Mouse (Mus musculus): ENCODE data around the gene Mlh1. TPM values are rescaled to one million over a fixed set of nuclear protein-coding genes. Genes with fewer than 3 reads are reported as not detected.
A peak's percentile ranks its signal among the peaks of the same experiment; 100 is the strongest.

The Mlh1 gene
- polyA plus RNA-seq, 1 experiment from 2014 or later, result 30.4 TPM

DNA sequence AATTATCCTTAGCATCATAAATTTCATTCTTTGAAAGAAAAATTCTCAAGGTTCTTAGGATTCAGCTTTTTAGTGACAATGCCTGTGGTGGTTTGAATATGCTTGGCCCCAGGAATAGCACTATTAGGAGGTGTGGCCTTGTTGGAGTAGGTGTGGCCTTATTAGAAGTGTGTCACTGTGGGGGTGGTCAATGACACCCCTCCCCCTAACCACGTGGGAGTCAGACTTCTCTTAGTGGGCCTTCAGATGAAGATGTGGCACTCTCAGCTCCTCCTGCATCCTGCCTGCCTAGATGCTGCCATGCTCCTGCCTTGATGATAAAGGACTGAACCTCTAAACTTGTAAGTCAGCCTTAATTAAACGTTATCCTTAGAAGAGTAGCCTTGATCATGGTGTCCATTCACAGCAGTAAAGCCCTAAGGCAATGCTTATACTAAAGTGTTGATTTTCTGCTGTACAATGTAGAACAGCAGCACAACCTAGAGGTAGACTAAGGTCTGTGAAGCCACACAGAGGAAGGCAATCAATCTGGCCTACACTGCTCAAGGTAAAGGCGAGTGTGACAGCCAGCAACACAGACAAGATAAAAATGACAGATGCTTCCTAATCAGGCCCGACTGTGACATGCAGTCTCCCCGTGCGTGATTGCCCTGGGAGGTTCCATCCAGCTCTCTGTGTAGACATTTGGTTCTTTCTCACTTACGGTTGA is 19.3 kb downstream of the Mlh1 start:
- ATAC-seq (ENCODE audit: low FRiP score, low TSS enrichment), result no peak
- Histone ChIP-seq H3K9ac (replicated peaks; ENCODE audit: low read length) (no peak overlapping the region), H3K9me3 (ENCODE audit: control insufficient read depth, low read length) (no peaks in the 10 kb centered on the region), H3K4me1 (ENCODE audit: control insufficient read depth, insufficient read depth, low read length) (no peaks in the 10 kb centered on the region), H3K27me3 (ENCODE audit: control insufficient read depth, insufficient read depth, low read length) (no peaks in the 10 kb centered on the region), H3K4me3 (replicated peaks; ENCODE audit: low read depth, low read length) (no peak overlapping the region), H3K4me2 (ENCODE audit: low read length) (no peak overlapping the region), H3K36me3 (ENCODE audit: control insufficient read depth, insufficient read depth, low read length) (peaks cover 76% of the 10 kb centered on the region), H3K27ac (replicated peaks; ENCODE audit: low read depth, low read length) (no peak overlapping the region)
- DNase-seq, result no peak
- 79% methylated on average over 7 of the region's 7 CpGs for WGBS

GRCm38 (mm10) chr9:111247682-111248246 is 23.8 kb downstream of the Mlh1 start:
- Histone ChIP-seq H3K27ac (replicated peaks; ENCODE audit: low read depth, low read length) (no peak overlapping the region), H3K9ac (replicated peaks; ENCODE audit: low read length) (no peak overlapping the region), H3K4me2 (ENCODE audit: low read length) (no peak overlapping the region), H3K4me1 (ENCODE audit: control insufficient read depth, insufficient read depth, low read length) (no peaks in the 10 kb centered on the region), H3K9me3 (ENCODE audit: control insufficient read depth, low read length) (no peaks in the 10 kb centered on the region), H3K36me3 (ENCODE audit: control insufficient read depth, insufficient read depth, low read length) (peaks cover 62% of the 10 kb centered on the region), H3K27me3 (ENCODE audit: control insufficient read depth, insufficient read depth, low read length) (no peaks in the 10 kb centered on the region), H3K4me3 (replicated peaks; ENCODE audit: low read depth, low read length) (no peak overlapping the region)
- ATAC-seq (ENCODE audit: low FRiP score, low TSS enrichment) (no peak), DNase-seq (peak; percentile 35)
- WGBS, result 90% methylated on average over 3 of the region's 3 CpGs

DNA sequence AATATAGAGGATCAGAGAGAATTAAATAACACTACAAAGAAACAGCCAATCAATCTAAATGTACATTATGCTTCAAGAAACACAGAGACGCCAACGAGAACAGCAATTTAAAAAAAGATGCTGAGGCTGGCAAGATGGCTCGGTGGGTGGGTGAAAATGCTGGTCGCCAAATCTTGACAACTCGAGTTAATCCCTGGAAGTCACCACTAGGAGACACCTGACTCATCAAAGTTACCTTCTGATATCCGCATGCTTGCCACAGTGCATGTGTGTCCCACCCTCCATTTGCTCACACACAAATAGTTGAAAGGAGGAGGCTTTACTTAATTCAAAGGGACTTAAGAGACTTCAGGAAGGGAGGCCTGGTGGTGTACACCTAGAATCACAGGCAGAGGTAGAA is 26.0 kb downstream of the Mlh1 start:
- Histone ChIP-seq H3K27ac (replicated peaks; ENCODE audit: low read depth, low read length) (no peak overlapping the region), H3K36me3 (ENCODE audit: control insufficient read depth, insufficient read depth, low read length) (peaks cover 59% of the 10 kb centered on the region), H3K4me2 (ENCODE audit: low read length) (no peak overlapping the region), H3K4me1 (ENCODE audit: control insufficient read depth, insufficient read depth, low read length) (no peaks in the 10 kb centered on the region), H3K9ac (replicated peaks; ENCODE audit: low read length) (no peak overlapping the region), H3K27me3 (ENCODE audit: control insufficient read depth, insufficient read depth, low read length) (no peaks in the 10 kb centered on the region), H3K9me3 (ENCODE audit: control insufficient read depth, low read length) (no peaks in the 10 kb centered on the region), H3K4me3 (replicated peaks; ENCODE audit: low read depth, low read length) (no peak overlapping the region)
- no peak for DNase-seq
- ATAC-seq (ENCODE audit: low FRiP score, low TSS enrichment), result no peak
- 77% methylated on average over 6 of the region's 6 CpGs for WGBS

- ATAC-seq (ENCODE audit: low FRiP score, low TSS enrichment), result no peak
- no peaks in the 10 kb centered on the region for H3K4me1 ChIP-seq (ENCODE audit: control insufficient read depth, insufficient read depth, low read length)
- H3K9ac ChIP-seq (replicated peaks; ENCODE audit: low read length), result no peak overlapping the region
- H3K27me3 ChIP-seq (ENCODE audit: control insufficient read depth, insufficient read depth, low read length), result no peaks in the 10 kb centered on the region
- no peaks in the 10 kb centered on the region for H3K9me3 ChIP-seq (ENCODE audit: control insufficient read depth, low read length)
- WGBS, result 90% methylated on average over 6 of the region's 6 CpGs
- H3K27ac ChIP-seq (replicated peaks; ENCODE audit: low read depth, low read length), result no peak overlapping the region
- no peak overlapping the region for H3K4me2 ChIP-seq (ENCODE audit: low read length)
- H3K4me3 ChIP-seq (replicated peaks; ENCODE audit: low read depth, low read length), result no peak overlapping the region
- H3K36me3 ChIP-seq (ENCODE audit: control insufficient read depth, insufficient read depth, low read length), result peaks cover 62% of the 10 kb centered on the region
- no peak for DNase-seq
These were observed 28.2 kb downstream of the Mlh1 start for GRCm38 (mm10) chr9:111243384-111243783.

GRCm38 (mm10) chr9:111239821-111240220 is 31.8 kb downstream of the Mlh1 start:
- Histone ChIP-seq H3K4me3 (replicated peaks; ENCODE audit: low read depth, low read length) (no peak overlapping the region), H3K27ac (replicated peaks; ENCODE audit: low read depth, low read length) (no peak overlapping the region), H3K27me3 (ENCODE audit: control insufficient read depth, insufficient read depth, low read length) (no peaks in the 10 kb centered on the region), H3K4me2 (ENCODE audit: low read length) (no peak overlapping the region), H3K36me3 (ENCODE audit: control insufficient read depth, insufficient read depth, low read length) (peaks cover 72% of the 10 kb centered on the region), H3K9ac (replicated peaks; ENCODE audit: low read length) (no peak overlapping the region), H3K9me3 (ENCODE audit: control insufficient read depth, low read length) (no peaks in the 10 kb centered on the region), H3K4me1 (ENCODE audit: control insufficient read depth, insufficient read depth, low read length) (no peaks in the 10 kb centered on the region)
- ATAC-seq (ENCODE audit: low FRiP score, low TSS enrichment), result no peak
- no peak for DNase-seq
- WGBS, result 31% methylated on average over 4 of the region's 4 CpGs

DNA sequence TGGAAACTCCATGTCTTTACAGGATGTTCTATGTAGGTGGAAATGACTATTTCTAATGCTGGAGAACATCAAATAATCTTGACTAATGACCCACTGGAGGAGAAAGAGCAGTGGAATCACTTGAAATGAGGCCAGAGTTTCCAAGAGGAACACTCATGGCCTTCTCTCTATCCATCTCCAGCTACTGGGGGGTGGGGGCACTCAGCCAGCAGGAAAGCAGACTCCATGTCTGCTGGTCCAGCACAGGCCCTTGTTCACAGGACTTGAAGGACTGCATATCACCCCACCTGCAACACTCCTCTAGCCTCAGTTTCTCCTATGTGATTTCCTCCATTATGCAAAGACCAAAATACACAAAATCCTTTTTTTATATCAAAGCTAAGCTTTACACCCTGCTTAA is 33.9 kb downstream of the Mlh1 start:
- Histone ChIP-seq H3K4me3 (replicated peaks; ENCODE audit: low read depth, low read length) (no peak overlapping the region), H3K36me3 (ENCODE audit: control insufficient read depth, insufficient read depth, low read length) (peaks cover 84% of the 10 kb centered on the region), H3K9ac (replicated peaks; ENCODE audit: low read length) (no peak overlapping the region), H3K9me3 (ENCODE audit: control insufficient read depth, low read length) (no peaks in the 10 kb centered on the region), H3K4me1 (ENCODE audit: control insufficient read depth, insufficient read depth, low read length) (no peaks in the 10 kb centered on the region), H3K4me2 (ENCODE audit: low read length) (no peak overlapping the region), H3K27me3 (ENCODE audit: control insufficient read depth, insufficient read depth, low read length) (no peaks in the 10 kb centered on the region), H3K27ac (replicated peaks; ENCODE audit: low read depth, low read length) (no peak overlapping the region)
- no peak for DNase-seq
- ATAC-seq (ENCODE audit: low FRiP score, low TSS enrichment), result no peak

DNA sequence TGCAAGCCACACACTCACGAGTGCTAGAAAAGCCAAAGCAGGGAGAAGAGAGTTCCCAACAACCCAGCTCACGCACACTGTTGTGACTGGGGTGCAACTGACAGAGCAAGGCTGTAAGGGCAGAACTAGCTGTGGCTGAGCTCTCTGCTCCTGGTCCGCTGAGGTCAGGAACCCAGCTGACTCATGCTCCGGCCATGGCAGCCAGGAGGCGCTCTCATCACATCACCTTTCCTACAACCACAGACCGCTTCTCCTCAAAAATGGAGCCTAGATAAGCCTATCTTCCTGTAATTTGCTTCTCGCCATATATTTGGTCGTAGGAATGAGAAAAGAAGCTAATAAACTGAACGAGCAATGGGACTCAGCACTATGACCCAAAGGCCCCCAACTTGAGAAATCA is 36.9 kb downstream of the Mlh1 start:
- Histone ChIP-seq H3K27ac (replicated peaks; ENCODE audit: low read depth, low read length) (no peak overlapping the region), H3K9me3 (ENCODE audit: control insufficient read depth, low read length) (no peaks in the 10 kb centered on the region), H3K4me2 (ENCODE audit: low read length) (no peak overlapping the region), H3K36me3 (ENCODE audit: control insufficient read depth, insufficient read depth, low read length) (peaks cover 85% of the 10 kb centered on the region), H3K9ac (replicated peaks; ENCODE audit: low read length) (no peak overlapping the region), H3K4me3 (replicated peaks; ENCODE audit: low read depth, low read length) (no peak overlapping the region), H3K4me1 (ENCODE audit: control insufficient read depth, insufficient read depth, low read length) (no peaks in the 10 kb centered on the region), H3K27me3 (ENCODE audit: control insufficient read depth, insufficient read depth, low read length) (no peaks in the 10 kb centered on the region)
- 93% methylated on average over 9 of the region's 9 CpGs for WGBS
- ATAC-seq (ENCODE audit: low FRiP score, low TSS enrichment), result no peak
- DNase-seq, result no peak

- H3K4me1 ChIP-seq (ENCODE audit: control insufficient read depth, insufficient read depth, low read length), result no peaks in the 10 kb centered on the region
- no peak overlapping the region for H3K27ac ChIP-seq (replicated peaks; ENCODE audit: low read depth, low read length)
- H3K9ac ChIP-seq (replicated peaks; ENCODE audit: low read length), result no peak overlapping the region
- no peak overlapping the region for H3K4me3 ChIP-seq (replicated peaks; ENCODE audit: low read depth, low read length)
- peaks cover 93% of the 10 kb centered on the region for H3K36me3 ChIP-seq (ENCODE audit: control insufficient read depth, insufficient read depth, low read length)
- no peak for ATAC-seq (ENCODE audit: low FRiP score, low TSS enrichment)
- H3K4me2 ChIP-seq (ENCODE audit: low read length), result no peak overlapping the region
- H3K27me3 ChIP-seq (ENCODE audit: control insufficient read depth, insufficient read depth, low read length), result no peaks in the 10 kb centered on the region
- no peaks in the 10 kb centered on the region for H3K9me3 ChIP-seq (ENCODE audit: control insufficient read depth, low read length)
- no peak for DNase-seq
- WGBS, result 94% methylated on average over 5 of the region's 5 CpGs
These were observed 43.1 kb downstream of the Mlh1 start for GRCm38 (mm10) chr9:111228446-111228845.

- no peak for DNase-seq
- Histone ChIP-seq H3K27ac (replicated peaks; ENCODE audit: low read depth, low read length) (no peak overlapping the region), H3K36me3 (ENCODE audit: control insufficient read depth, insufficient read depth, low read length) (peaks cover 87% of the 10 kb centered on the region), H3K27me3 (ENCODE audit: control insufficient read depth, insufficient read depth, low read length) (no peaks in the 10 kb centered on the region), H3K4me3 (replicated peaks; ENCODE audit: low read depth, low read length) (no peak overlapping the region), H3K4me1 (ENCODE audit: control insufficient read depth, insufficient read depth, low read length) (no peaks in the 10 kb centered on the region), H3K9me3 (ENCODE audit: control insufficient read depth, low read length) (no peaks in the 10 kb centered on the region), H3K9ac (replicated peaks; ENCODE audit: low read length) (no peak overlapping the region), H3K4me2 (ENCODE audit: low read length) (no peak overlapping the region)
- no peak for ATAC-seq (ENCODE audit: low FRiP score, low TSS enrichment)
- 94% methylated on average over 5 of the region's 5 CpGs for WGBS
These were observed 48.2 kb downstream of the Mlh1 start for GRCm38 (mm10) chr9:111223406-111223805.

All from midbrain, embryonic 14.5 days (tissue).